Mouse (Mus musculus) liver, adult (tissue): ENCODE data around the gene Nelfa.

Source experiments
- GATA4 ChIP-seq: IDR thresholded peaks from 2 replicates; pipeline ENCODE4 v1.6.1; 2014; ENCODE audit warnings: mild to moderate bottlenecking, low read length; ENCODE audit not compliant: insufficient replicate concordance

Gene Nelfa

GRCm38 (mm10) chr5:33853086-33853485 is 83.1 kb downstream of the Nelfa start:
- no peak for TF ChIP-seq GATA4

GRCm38 (mm10) chr5:33851466-33851865 is 84.7 kb downstream of the Nelfa start:
- TF ChIP-seq GATA4, result no peak
